Mouse (Mus musculus) duodenum, adult 2 months (tissue): ENCODE results near the gene Mmaa. TPM values are rescaled to one million over a fixed set of nuclear protein-coding genes. Genes with fewer than 3 reads are reported as not detected.

Experiments used
- polyA plus RNA-seq: library from polyadenylated mRNA; depleted of rRNA; stranded (reverse); fragments of >200 nt; gene quantifications from 2 replicates; pipeline ENCODE4 v1.2.3, GENCODE M21; 2012; ENCODE audit warnings: low replicate concordance; rRNA removed

Mmaa gene
- polyA plus RNA-seq: 1.4 and 2.4 TPM in 2 replicates

GRCm38 (mm10) chr8:79294610-79295275 lies at the start of gene Mmaa:
Gene Mmaa (minus strand): TSS chr8:79294937.

GRCm38 (mm10) chr8:79248470-79248869 lies 46.3 kb downstream of the Mmaa start, which contains the start of gene 1700011L22Rik:
Gene 1700011L22Rik (minus strand): TSS chr8:79248570.

Other genes with a start within 250 kb of the Mmaa start
- not detected in 2 replicates for gene 1700011L22Rik, start 46.4 kb downstream of the Mmaa start, polyA plus RNA-seq
- gene Smad1, start 104.6 kb upstream of the Mmaa start, polyA plus RNA-seq: 58.2 and 64.3 TPM in 2 replicates